Mouse (Mus musculus) kidney, postnatal 36 days (tissue): ENCODE measurements around the gene Slc22a13.

Experiments
- DNase-seq, 2 experiments: peaks; one replicate each; pipeline ENCODE4 v3.0.0; 2021 to 2022; ENCODE audit warnings: mixed read lengths in 2 of 2

The Slc22a13 gene

DNA sequence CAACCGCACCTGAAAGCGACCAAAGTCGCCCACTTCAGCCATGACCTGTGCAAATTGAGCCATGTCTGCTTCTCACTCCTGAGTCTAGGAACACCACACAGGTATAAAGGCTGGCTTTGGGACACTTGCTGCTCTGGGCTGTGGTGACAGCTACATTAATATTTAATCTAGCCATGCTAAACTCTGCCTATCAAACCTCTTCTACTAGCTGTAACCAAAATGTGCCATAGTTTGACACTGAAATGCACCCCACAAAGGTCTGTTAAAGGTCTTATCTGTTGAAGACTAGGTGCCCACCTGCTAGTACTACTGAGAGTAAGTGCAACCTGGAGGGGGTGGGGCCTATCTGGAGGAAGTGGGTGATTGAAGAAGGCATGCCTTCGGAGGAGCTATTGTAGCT, at the start of gene Slc22a13:
Slc22a13 (minus strand) TSS at position 101 of the 400 bp plus-strand sequence.
- DNase-seq: no peak

DNA sequence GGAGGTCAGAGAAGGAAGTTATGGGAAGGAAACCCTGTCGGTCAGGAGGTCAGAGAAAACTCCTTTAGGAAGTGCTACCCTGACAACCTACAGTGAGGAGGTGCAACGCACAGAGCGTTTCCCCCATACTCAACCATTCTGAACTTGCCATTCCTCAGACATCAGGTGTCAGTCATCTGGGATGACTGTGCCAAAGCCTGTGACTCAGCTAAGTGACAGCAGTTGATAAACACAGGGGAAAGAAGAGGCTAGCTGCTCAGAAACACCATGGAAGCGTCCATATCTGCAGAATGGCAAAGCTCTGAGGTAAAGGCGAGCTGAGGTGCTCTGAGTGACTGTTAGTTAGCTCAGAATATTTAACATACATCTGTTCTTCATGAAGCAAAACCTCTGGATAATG, 49.2 kb upstream of the Slc22a13 start:
- no peak for DNase-seq

DNA sequence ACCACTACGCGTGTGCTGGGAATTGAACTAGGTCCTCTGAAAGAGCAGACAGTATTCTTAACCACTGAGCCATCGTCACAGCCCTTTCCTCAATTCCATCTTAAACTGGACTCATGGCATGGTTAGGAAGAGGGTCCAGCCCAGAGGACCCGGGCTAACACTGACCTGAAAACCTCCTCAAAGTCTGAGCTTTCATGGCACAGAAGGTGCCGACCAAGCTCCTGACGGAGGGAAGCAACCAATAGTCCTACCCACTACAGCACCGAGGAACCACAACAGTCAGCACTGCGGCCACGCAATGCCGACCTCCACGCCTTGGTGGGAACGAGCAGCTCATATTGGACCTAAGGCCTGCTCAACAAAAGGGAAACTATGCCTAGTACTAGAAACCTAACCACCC, 47.3 kb upstream of the Slc22a13 start:
- DNase-seq: no peak

DNA sequence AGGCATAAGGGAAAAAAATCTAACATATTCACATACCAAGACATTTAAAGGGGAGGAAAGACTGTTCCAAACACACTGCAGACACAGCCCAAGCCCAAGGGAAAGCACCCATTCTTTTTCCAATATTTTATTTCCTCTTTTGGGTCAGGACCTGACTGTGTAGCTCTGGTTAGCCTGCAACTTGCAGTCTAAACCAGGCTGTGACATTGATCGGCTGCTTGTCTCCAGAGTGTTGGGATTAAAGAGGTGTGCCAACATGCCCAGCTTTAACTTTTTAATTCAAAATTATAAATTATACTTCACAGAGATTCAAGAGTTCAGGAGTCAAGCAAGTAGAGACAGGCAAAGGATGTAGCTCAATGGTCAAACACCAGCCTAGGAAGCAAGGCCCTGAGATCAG, 46.2 kb upstream of the Slc22a13 start:
- DNase-seq: no peak

DNA sequence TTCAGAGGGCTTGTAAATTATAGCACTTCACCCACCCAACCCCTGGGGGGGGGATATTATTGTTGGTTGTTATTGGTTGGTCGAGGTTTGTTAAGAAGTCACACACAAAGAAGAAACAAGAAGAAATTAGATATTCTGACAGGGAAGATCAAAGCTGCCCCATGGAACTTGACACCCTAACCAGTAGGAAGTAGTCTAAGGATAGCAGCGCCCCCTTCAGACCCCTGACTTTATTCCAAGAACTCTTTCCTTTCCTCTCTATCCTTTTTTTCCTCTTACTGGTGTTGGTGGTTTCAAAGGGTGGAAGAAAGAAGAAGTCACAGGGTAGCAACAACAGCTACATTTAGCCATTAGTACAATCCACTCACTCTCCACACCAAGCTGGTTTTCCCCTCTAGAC, 45.3 kb upstream of the Slc22a13 start:
- DNase-seq: peak; percentile 19 to 60

DNA sequence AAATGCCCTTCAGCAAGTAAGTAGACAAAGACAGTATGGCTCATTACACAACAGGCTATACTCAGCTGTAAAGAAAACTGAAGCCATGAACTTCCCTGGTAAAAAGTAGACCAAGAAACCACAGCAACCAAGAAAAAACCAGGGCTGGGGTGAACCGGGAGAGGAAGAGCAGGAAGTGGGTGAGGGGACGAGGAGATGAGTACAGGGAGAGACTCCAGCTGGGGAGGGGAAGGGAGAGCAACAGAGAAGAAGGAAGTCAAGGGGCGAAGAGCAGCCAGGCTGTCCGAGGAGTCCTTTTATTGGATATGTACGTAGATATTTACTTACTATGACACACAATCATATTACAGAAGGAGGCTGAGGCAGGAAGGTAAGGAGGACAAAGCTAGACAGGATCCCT, 39.1 kb upstream of the Slc22a13 start:
- no peak for DNase-seq

- peak; percentile 91 to 93 for DNase-seq
Measured at GRCm38 (mm10) chr9:119246826-119247225, 37.9 kb upstream of the Slc22a13 start.

DNA sequence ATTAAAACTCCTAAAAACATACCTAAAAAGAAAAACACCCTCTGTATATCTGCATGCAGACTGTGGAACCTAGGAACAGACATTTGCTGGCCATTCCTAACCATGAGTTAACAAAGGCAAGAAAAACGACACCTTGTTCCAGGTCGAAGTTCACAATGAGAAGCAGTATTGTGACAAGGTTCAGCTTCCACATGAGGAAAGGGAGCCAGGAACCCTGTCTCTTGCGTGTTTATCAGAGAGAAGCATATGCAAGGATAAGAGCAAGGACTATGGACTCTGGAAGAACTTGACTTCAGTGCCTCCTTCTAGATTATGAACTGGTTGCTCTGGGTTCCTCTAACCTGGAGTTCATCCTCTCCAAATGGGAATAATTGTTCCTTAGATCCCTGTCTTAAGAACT, 35.1 kb upstream of the Slc22a13 start:
- DNase-seq: peak; percentile 51 to 73

DNA sequence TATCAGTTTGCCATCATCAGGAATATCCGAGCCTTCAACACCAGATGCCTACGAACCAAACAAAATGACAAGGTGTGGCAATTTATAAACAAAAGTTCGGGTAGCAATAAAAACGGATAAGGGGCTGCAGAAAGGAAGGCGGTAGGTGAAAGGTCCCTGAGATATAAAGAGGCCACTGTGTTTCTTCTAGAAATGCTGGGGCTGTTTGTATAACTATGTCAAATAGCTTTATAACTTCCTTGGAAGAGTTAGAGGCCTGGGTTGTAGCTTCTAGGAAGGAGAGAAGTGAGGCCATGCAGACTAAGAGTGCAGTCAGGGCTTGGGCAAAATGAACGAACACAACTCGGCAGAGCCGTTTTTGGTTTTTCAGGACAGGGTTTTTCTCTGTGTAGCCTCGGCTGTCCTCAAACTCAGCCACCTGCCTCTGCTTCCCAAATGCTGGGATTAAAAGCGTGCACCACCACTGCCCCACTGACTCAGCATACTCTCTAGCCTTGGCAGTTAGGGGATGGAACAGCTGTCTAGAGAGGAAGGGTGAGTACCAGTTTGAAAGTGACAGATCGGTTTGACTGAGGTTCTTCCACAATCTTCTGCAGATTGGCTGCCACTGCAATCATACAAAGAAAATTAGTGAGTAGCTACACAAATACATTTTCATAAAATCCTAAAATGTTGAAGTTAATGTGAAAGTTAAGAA, 32.4 kb upstream of the Slc22a13 start:
- DNase-seq: no peak

- DNase-seq: no peak
Measured at GRCm38 (mm10) chr9:119240286-119240997, 31.5 kb upstream of the Slc22a13 start.

GRCm38 (mm10) chr9:119239274-119239673, 30.4 kb upstream of the Slc22a13 start:
- DNase-seq: peak; percentile 31 to 66

DNA sequence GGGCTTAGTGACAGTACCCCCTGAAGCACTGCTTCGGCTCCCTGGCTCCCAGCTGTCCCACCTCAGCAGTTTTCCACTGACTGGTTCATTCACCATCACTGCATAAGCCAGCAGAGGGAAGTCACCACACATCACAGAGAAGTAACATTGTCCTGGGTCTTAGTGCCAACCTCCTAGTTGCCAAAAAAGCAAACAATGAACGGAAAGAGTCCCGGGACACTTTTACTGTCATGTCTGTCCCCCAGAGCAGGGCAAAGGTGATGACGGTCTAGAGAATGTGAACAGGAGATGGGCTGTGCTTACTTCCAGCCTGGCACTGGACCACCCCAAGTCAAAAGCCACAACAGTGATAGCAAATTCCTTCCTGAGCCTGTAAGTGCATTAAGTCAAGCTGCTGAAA, 29.9 kb upstream of the Slc22a13 start:
- DNase-seq: peak; percentile 30 to 42

DNA sequence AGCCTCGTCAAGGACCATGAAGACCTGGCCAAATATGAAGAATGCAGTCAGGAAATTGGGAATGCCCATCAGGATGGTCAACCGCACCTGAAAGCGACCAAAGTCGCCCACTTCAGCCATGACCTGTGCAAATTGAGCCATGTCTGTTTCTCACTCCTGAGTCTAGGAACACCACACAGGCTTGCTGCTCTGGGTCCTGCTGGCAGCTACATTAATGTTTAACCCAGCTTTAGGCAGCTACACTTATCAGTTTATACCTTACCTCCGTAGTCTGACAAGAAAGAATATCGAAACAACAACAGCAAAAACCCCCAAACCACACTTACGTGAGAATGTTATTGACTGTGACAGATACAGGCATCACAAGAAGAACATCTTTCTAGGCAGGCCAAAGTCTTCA, 22.7 kb upstream of the Slc22a13 start:
- no peak for DNase-seq

- no peak for DNase-seq
Measured at GRCm38 (mm10) chr9:119230829-119231228, 21.9 kb upstream of the Slc22a13 start.

GRCm38 (mm10) chr9:119220249-119220648, 11.4 kb upstream of the Slc22a13 start:
- DNase-seq: no peak

GRCm38 (mm10) chr9:119219667-119220066, 10.8 kb upstream of the Slc22a13 start:
- DNase-seq: no peak

DNA sequence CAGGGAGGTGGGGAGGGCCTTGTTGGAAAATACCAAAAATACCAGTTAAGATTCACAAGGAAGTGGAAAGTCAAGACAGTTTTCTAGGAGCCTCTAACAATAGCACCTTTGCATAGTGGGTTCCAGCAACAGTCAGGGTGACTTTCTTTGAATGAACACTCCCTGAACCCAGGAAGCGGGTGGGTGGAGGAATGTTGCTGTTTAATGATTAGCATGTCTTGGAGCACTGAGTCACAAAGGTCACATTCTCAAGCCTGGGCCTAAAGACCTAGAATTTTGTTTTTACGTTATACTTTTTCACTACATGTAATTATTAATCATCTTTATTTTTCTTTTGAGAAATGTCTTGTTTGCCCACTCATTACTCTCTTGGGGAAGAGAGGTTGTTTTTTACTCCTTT, 6.4 kb upstream of the Slc22a13 start:
- DNase-seq: peak; percentile 57 to 77

- DNase-seq: peak; percentile 57 to 77
Measured at GRCm38 (mm10) chr9:119214601-119215000, 5.7 kb upstream of the Slc22a13 start.

- DNase-seq: no peak
Measured at GRCm38 (mm10) chr9:119212996-119213395, 4.1 kb upstream of the Slc22a13 start.

- DNase-seq: peak; percentile 58 to 89
Measured at GRCm38 (mm10) chr9:119207113-119207512, 1.8 kb downstream of the Slc22a13 start.

GRCm38 (mm10) chr9:119206666-119207065, 2.2 kb downstream of the Slc22a13 start:
- peak in 1 of 2 experiments; percentile 63 for DNase-seq

- peak; percentile 50 to 53 for DNase-seq
Measured at GRCm38 (mm10) chr9:119205756-119206155, 3.1 kb downstream of the Slc22a13 start.

DNA sequence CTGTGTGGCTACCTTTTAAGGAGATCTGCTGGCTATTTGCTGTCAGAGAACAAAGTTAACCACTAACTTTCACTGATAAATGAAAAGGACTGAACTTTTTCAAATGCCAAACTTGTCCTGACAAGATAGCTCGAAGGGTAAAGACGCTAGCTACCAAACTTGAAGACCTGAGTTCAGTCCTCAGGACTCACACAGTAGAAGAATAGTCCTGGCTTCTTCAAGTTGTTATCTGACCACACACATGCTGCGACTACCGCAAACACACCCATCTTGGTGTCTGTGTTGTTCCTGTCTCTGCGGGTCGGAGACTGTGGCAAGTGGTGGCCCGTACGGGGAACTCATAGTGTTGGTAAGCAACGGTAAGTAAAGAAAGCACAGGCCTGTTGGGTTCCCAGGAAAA, 5.3 kb downstream of the Slc22a13 start:
- DNase-seq: no peak

- peak in 1 of 2 experiments; percentile 55 for DNase-seq
Measured at GRCm38 (mm10) chr9:119201653-119202052, 7.2 kb downstream of the Slc22a13 start.
